Mouse (Mus musculus): ENCODE data around the gene Ebf4.
"Not testable (repeated sequence)": the region's sequence is repeated elsewhere in the genome, so short reads cannot be mapped to it uniquely, and the experiment has no call there.

The Ebf4 gene

DNA sequence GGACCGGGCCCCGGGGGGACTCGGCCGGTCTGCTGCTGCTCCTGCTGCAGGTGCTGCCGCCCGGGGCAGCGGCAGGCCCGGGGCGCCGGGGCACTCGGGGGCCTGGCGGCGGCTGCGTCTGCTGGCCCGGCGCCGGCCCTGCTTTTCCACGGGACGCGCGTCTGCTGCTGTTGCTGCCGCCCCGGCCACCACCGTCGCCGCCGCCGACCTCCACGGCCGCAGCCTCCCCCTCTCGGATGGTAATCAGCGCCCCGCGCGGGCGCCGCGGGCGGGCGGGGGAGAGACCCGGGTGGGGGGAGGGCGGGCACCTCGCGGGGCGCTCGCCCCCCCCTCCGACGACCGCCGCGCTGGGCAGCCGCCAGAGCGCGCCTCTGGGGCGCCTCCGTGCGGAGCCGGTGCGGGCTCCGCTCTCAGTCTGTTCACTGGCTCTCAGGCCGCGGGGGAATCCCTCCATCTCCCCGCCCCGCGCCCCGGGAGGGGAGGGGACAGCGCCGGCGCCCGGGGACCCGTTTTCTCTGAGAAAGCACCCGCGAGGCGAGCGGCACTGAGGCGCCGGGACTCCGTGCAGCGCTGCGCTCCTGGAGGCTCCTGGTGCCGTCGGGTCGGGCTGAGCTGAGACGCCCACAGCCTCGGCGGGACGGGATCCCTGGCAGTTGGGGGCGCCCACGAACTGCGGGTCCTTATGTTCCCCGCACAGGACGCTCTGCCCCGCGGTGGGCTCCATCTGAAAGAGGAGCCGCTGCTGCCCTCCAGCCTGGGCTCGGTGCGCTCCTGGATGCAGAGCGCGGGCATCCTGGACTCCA, 563 bp downstream of the Ebf4 start:
- DNase-seq (ENCODE audit: low read depth, low spot score): no peak

- no peak for DNase-seq (ENCODE audit: low read depth, low spot score)
Observed at GRCm38 (mm10) chr2:130296134-130296745, 1.3 kb downstream of the Ebf4 start.

DNA sequence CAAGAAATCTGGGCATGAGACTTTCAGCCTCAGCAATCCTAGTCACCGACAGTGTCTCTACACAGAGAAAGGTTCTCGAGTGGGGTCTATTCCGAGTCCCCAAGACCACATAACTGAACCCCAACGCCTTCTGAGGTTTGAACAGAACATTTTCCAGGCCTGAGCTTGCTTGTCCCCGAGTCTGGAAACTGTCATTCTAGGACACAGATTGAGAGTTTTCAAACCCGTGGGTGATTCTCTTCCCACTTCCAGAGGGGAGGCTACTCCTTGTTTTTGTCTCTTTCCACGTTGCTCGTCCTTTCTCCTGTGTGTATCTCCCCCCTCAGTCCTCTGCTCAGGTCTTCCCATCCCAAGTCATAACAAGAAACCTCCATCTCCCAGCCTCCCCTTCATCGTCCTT, 2.6 kb downstream of the Ebf4 start:
- no peak for DNase-seq (ENCODE audit: low read depth, low spot score)

DNA sequence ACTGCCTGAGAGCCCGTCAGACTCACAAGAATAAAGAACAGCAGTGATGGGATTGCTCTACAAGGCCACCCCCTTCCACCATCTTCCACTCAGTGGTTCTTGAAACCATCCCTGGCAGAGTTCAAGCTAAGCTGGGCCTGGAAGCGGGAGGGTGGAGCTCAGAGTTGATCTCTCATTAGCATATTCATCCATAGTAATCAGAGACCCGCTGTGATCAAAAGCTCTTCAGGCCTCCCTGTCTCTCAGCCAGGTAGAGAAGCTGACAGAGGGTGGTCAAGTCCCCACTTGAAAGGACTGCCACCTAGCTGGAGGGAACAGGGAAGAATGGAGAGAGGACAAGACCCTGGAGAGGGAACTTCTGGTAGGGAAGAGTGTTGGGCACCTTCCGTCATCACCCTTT, 8.0 kb downstream of the Ebf4 start:
- no peak for DNase-seq (ENCODE audit: low read depth, low spot score)

- DNase-seq (ENCODE audit: low read depth, low spot score): peak; percentile 27
Observed at GRCm38 (mm10) chr2:130327057-130327456, 32.1 kb downstream of the Ebf4 start.

DNA sequence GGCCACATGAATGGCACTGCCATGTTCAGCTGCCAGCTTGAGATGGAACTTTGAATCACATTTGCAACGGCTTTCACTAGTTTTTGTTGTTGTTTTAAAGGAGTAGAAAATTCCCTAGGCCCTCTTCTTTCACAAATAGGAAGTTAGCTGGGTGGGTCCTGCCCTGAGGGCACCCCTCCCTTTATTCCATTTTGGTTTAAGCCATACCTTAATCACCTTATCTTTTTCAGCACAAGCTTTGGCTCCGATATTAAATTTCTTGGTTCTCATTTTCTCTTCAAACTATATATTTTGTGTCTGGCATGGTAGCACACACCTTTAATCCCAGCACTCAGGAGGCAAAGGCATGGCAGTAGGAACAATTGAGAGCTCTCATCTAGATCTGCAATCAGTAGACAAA, 34.5 kb downstream of the Ebf4 start:
- DNase-seq (ENCODE audit: low read depth, low spot score): no peak

- DNase-seq (ENCODE audit: low read depth, low spot score): peak; percentile 75
Observed at GRCm38 (mm10) chr2:130335112-130335511, 40.1 kb downstream of the Ebf4 start.

DNA sequence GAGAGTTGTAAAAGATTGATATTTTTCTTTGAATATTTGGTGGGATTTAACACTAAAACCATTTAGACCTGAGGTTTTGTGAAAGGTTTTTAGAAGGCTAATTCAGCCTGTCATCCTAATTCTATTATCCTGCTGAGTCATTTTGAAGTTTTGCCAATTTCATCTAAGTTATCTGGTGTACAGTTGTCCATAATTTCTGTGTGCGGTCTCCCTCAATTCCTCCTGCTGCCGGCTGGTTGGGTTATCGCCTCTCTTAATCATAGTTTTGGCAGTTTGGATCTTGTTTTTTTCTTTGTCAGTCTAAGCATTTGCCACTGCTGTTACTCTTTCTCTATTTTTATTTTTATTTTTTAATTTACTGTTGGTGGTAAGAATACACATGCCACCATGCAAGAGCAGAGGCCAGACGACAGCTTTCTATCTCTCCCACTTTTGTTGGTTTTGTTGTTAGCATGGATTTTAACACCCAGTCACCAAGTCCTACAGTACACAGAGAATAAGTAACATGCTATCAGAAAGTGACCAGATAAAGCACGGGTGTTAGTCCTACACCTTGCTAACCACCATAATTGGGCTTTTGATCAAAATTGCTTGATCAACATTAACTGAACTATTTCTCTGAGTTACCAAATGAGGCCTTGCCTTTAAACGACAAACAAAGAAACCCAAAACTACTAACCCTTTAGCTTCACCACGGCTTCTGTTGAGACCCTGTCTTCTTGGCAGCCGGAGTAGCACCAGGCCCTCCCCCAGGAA, 45.7 kb downstream of the Ebf4 start:
- no peak for DNase-seq (ENCODE audit: low read depth, low spot score)

- no peak for DNase-seq (ENCODE audit: low read depth, low spot score)
Observed at GRCm38 (mm10) chr2:130341220-130341580, 46.2 kb downstream of the Ebf4 start.

GRCm38 (mm10) chr2:130350376-130350775, 55.4 kb downstream of the Ebf4 start:
- no peak for DNase-seq (ENCODE audit: low read depth, low spot score)

DNA sequence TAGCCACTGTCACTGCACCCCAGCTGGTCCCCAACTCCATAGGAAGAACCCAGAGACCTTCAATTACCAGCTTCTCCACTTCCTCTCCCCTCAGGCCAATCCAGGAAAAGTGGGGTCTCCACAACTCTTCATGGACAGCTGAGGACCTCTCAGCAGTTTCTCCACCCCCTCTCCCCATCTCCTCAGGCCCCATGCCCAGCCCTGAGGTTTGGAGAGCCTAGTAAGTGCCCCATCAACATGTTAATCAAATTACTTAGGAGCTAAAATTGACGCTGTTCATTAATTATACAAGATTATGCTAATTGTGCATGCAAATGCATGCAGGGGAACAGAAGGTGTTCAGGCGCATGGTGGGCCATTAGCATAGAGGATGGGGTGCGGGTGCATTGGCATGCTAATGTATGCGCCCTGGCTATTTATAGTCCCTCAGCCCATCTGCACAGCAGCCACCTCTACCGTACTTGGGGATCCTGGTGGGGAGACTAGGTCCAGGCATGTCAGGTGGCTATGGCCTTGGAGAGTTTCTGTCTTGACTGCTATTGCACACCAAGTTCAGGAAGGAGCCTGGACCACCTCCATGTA, 56.9 kb downstream of the Ebf4 start:
- DNase-seq (ENCODE audit: low read depth, low spot score): peak; percentile 21

- no peak for DNase-seq (ENCODE audit: low read depth, low spot score)
Observed at GRCm38 (mm10) chr2:130353411-130353810, 58.4 kb downstream of the Ebf4 start.

DNA sequence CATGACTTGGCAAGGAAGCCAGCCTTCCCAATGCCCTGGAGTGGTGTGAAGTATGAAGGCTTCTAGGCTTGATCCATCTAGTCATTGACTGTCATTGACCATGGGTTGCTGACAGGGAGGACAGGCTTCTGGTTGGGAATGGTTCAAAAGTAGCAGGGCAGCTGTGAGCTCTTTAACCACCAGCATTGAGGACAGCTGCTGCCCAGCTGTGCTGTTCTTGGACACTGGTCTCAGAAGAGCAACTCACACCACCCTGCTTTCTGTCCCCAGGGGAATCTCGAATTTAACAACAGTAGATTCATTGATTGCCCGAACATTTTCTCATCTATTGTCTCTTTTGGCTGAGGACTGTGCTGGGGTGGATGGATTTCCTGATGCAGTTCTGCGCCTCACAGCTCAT, 58.9 kb downstream of the Ebf4 start:
- DNase-seq (ENCODE audit: low read depth, low spot score): no peak

- DNase-seq (ENCODE audit: low read depth, low spot score): no peak
Observed at GRCm38 (mm10) chr2:130357551-130357950, 62.6 kb downstream of the Ebf4 start.

DNA sequence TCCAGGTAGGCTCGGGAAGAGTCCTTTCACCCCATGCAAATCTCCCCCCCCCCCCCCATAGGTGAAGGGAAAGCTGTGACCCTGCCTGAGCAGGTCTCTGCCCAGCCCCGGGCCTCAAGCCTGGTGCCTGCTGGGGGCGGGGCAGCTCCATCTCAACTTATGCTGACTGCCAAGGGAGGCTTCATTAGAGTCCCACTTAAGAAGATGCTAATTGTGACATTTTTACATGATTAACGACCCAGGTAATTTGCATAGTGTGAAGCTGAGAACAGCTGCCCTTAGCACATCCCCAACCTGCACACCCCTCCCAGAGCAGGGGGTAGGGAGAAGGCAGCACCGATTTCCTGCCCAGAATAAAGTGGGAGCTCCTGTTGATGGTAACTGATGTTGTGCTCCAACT, 63.9 kb downstream of the Ebf4 start:
- peak; percentile 82 for DNase-seq (ENCODE audit: low read depth, low spot score)

- DNase-seq (ENCODE audit: low read depth, low spot score): peak; percentile 60
Observed at GRCm38 (mm10) chr2:130362511-130363026, 67.6 kb downstream of the Ebf4 start.

DNA sequence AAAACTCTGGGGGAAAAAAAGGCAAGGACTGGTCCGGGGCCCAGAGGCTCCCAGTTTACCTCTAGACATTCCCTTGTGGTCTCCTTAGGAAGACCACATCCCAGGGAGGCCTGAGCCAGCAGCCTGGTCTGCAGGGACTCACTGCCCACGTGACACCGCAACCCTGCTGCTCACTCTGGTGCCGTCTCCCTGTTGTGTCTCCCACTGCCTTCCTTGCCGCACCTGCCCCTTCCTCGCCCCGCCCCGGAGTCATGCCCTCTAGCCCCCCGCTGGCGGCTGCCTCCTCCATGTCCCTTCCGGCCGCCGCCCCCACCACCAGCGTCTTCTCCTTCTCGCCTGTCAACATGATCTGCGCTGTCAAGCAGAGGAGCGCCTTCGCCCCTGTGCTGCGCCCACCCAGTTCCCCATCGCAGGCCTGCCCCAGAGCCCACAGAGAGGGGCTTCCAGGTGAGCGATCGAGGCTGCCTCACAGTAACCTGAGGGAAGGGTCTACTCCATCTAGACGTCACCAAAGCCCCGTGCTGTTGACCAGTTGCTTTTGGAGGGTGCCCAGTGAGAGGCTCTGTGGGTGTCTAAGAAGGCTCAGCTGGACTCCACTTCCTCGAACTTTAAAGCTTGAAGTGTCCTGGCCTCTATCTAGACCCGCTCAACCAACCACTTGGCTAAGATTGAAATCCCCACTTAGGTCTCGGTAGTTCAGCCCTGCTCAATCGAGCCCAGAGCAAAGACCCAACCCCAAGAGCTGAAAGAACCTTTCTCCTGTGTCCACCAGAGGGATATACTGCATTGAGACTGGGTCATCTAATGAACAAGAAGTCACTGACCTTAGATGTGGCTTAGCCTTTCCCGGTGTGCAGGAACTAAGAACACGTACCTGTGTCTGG, 70.5 kb downstream of the Ebf4 start:
- no peak for DNase-seq (ENCODE audit: low read depth, low spot score)

DNA sequence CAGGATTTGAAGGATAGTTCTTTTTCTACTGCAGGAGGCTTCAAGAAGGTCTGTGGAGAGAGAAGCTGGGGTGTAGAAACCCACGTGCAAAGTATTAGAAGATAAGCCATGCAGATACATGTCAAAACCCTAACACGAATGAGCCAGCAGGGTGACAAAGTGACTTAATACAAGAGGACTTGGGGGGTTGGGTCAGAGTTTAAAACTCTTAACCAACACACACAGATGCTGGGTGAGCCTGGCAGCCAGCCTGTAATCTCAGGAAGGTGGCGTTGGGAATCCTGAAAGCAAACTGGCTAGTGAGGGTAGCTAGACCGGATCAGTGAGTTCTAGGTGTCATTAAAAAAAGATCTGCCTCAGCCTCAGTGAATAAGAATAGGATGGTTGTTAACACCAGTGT, 72.4 kb downstream of the Ebf4 start:
- DNase-seq (ENCODE audit: low read depth, low spot score): no peak

GRCm38 (mm10) chr2:130373026-130373425, 78.1 kb downstream of the Ebf4 start:
- not testable (repeated sequence) for DNase-seq (ENCODE audit: low read depth, low spot score)

- no peak for DNase-seq (ENCODE audit: low read depth, low spot score)
Observed at GRCm38 (mm10) chr2:130374951-130375350, 80.0 kb downstream of the Ebf4 start.

- no peak for DNase-seq (ENCODE audit: low read depth, low spot score)
Observed at GRCm38 (mm10) chr2:130383205-130383604, 88.2 kb downstream of the Ebf4 start.
